Mouse (Mus musculus) CH12.LX (cell line): ENCODE measurements at regions not wholly inside any gene's neighbourhood (a gene's known extent, or its start where the extent isn't known, plus 50 kb on each side); places are given as distances from the start of the nearest gene placed in this dataset.

Experiments
- CTCF ChIP-seq, 2 experiments: IDR thresholded peaks in 1 of 2; conservative IDR thresholded peaks in 1 of 2; 2 replicates each; pipeline ENCODE4 v1.5.1; 2011 to 2012; ENCODE audit warnings: low read depth in 2 of 2, low read length in 2 of 2, improper control_type of control experiment in 1 of 2, inconsistent platforms in 1 of 2, mild to moderate bottlenecking in 1 of 2, moderate library complexity in 1 of 2
- E2F4 ChIP-seq: IDR thresholded peaks from 2 replicates; pipeline ENCODE4 v1.6.1; 2011; ENCODE audit warnings: low read depth, low read length, improper control_type of control experiment; ENCODE audit not compliant: insufficient replicate concordance
- EP300 ChIP-seq: IDR thresholded peaks from 2 replicates; pipeline ENCODE4 v1.6.1; 2011; ENCODE audit warnings: low read length, improper control_type of control experiment
- ETS1 ChIP-seq: conservative IDR thresholded peaks from 2 replicates; pipeline ENCODE4 v1.6.1; 2012; ENCODE audit warnings: low read depth, mild to moderate bottlenecking, inconsistent platforms, low read length, improper control_type of control experiment, moderate library complexity
- GABPA ChIP-seq: IDR thresholded peaks from 2 replicates; pipeline ENCODE4 v1.6.1; 2012; ENCODE audit warnings: low read depth, low read length, improper control_type of control experiment, inconsistent platforms; ENCODE audit not compliant: insufficient replicate concordance
- JUN ChIP-seq: IDR thresholded peaks from 2 replicates; pipeline ENCODE4 v1.6.1; 2011; ENCODE audit warnings: low read depth, mild to moderate bottlenecking, low read length, improper control_type of control experiment, moderate library complexity; ENCODE audit not compliant: insufficient read depth
- MAZ ChIP-seq: IDR thresholded peaks from 2 replicates; pipeline ENCODE4 v1.6.1; 2012; ENCODE audit warnings: low read depth, mild to moderate bottlenecking, inconsistent platforms, low read length, improper control_type of control experiment, moderate library complexity
- MYC ChIP-seq: IDR thresholded peaks from 2 replicates; pipeline ENCODE4 v1.6.1; 2011; ENCODE audit warnings: low read depth, mild to moderate bottlenecking, improper control_type of control experiment, low read length
- POLR2A ChIP-seq: IDR thresholded peaks from 2 replicates; pipeline ENCODE4 v1.6.1; 2011; ENCODE audit warnings: low read depth, mild to moderate bottlenecking, improper control_type of control experiment, low read length
- POLR2AphosphoS2 ChIP-seq: IDR thresholded peaks from 2 replicates; pipeline ENCODE4 v1.6.1; 2011; ENCODE audit warnings: low read depth, low read length, improper control_type of control experiment
- SIN3A ChIP-seq: IDR thresholded peaks from 2 replicates; pipeline ENCODE4 v1.6.1; 2012; ENCODE audit warnings: low read length, improper control_type of control experiment, inconsistent platforms
- TCF12 ChIP-seq: IDR thresholded peaks from 2 replicates; pipeline ENCODE4 v1.6.1; 2014; ENCODE audit warnings: low read depth, mild to moderate bottlenecking, inconsistent platforms, low read length, improper control_type of control experiment
- USF1 ChIP-seq: IDR thresholded peaks from 2 replicates; pipeline ENCODE4 v1.6.1; 2014; ENCODE audit warnings: low read depth, mild to moderate bottlenecking, inconsistent platforms, low read length, improper control_type of control experiment
- ZC3H11A ChIP-seq: IDR thresholded peaks from 2 replicates; pipeline ENCODE4 v1.6.1; 2012; ENCODE audit warnings: low read depth, mild to moderate bottlenecking, inconsistent platforms, low read length, improper control_type of control experiment

- no peak for TF ChIP-seq TCF12
- no peak for TF ChIP-seq EP300
- no peak for TF ChIP-seq GABPA
- no peak for TF ChIP-seq CTCF (conservative IDR thresholded peaks at IDR 0.05 in 1 of 2, IDR thresholded peaks at IDR 0.05 in 1 of 2; ENCODE audit: low read depth in 2 of 2, low read length in 2 of 2)
- no peak for TF ChIP-seq JUN
- no peak for TF ChIP-seq ZC3H11A
- TF ChIP-seq POLR2A: no peak
- TF ChIP-seq MYC: no peak
- no peak for TF ChIP-seq MAZ
- TF ChIP-seq ETS1: no peak
- TF ChIP-seq E2F4: no peak
- no peak for TF ChIP-seq SIN3A
- no peak for TF ChIP-seq POLR2AphosphoS2
- TF ChIP-seq USF1: no peak
Measured at GRCm38 (mm10) chr19:33040512-33040911, 283.2 kb downstream of the Pten start.
